Mouse (Mus musculus): Measurements from ENCODE around the gene Odf3l1.
A peak's percentile ranks its signal among the peaks of the same experiment; 100 is the strongest.
"Not testable (repeated sequence)": the region's sequence is repeated elsewhere in the genome, so short reads cannot be mapped to it uniquely, and the experiment has no call there.

Gene Odf3l1

DNA sequence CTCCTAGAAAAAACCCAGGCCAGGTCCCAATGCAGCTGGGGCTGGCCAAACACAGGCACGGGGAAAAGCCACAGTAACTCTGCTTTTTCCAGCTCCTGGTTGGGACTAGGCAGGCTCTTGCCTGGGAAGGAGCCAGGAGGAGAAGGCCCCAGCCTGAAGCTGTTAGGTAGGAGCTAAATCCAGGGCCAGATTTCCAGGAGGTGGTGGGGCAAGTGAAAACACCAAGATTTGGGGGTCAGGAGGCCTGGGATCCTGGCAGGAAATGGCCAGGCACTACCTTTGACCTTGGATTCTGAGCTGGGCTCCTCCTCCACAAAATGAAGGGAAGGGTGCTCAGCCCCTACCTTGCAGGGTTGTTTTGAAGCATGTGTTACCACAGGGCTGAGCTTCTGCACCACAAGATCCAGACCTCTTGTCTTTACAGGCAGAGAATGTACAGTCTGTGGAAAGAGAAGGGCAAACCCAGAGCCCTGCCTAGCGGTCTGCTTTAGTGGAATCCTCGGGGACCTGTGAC, at the start of gene Odf3l1:
Gene Odf3l1 (minus strand): TSS at position 464 of the 514 bp plus-strand sequence.
- no peak for DNase-seq (ENCODE audit: low read depth)

- DNase-seq (ENCODE audit: low read depth) = no peak
Observed at GRCm38 (mm10) chr9:56913991-56914390, 49.5 kb upstream of the Odf3l1 start.

DNA sequence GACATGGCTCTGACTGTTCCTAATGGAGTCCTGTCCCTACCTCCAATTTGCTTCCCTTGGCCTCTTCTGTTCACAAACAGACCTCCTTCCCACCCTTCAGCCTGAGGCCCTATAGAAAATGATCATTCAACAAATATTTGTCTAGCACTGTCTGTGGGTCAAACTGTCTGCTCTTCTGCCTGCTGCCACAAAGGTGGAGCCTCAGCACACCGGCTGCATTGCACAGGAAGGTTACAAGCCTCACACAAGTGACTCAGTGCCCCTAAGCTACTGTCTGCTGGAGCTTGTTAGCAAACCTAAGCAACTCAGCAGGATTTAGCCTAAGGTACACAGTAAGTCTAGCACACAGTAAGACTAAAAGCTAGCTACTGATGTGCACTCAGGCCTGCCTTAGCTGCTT, 46.5 kb upstream of the Odf3l1 start:
- no peak for DNase-seq (ENCODE audit: low read depth)

- DNase-seq (ENCODE audit: low read depth) = not testable (repeated sequence)
Observed at GRCm38 (mm10) chr9:56909991-56910390, 45.5 kb upstream of the Odf3l1 start.

DNA sequence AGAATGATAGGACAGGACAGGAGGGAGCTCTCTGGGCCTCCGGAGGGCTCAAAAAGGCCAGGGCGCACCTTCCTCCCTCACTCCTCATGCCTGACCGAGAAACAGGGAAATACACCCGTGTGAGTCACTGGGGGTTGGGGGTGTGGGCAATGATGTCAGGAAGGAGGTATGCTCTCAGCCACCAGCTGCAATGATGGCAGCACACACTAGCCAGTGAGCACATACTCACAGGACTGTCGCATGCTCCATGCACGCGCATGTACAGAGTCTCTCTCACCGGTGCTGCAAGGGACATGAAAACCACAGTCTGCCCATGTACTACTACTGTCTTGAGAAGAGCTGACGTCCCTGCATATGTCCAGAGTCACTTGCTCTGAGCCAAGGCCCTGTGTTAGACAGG, 43.1 kb upstream of the Odf3l1 start:
- no peak for DNase-seq (ENCODE audit: low read depth)

- no peak for DNase-seq (ENCODE audit: low read depth)
Observed at GRCm38 (mm10) chr9:56903662-56904061, 39.2 kb upstream of the Odf3l1 start.

DNA sequence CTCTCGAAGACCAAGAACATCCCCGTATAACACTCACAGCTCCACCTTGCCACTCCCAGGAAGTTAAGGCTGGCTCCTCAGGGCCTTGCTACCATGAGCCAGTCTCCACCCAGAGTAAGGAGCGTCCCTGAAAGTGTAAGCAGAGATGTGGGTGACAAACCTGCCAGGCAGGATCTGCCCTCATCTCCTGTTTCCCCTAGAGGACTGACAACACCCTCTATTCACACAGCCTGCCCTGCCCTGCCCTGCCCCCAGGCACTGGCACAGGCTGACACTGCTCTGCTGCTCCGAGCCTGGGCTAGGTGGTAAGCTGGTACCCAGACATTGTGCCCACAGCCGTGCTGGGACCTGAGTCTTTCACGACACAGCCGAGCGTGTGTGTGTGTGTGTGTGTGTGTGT, 36.7 kb upstream of the Odf3l1 start:
- no peak for DNase-seq (ENCODE audit: low read depth)

DNA sequence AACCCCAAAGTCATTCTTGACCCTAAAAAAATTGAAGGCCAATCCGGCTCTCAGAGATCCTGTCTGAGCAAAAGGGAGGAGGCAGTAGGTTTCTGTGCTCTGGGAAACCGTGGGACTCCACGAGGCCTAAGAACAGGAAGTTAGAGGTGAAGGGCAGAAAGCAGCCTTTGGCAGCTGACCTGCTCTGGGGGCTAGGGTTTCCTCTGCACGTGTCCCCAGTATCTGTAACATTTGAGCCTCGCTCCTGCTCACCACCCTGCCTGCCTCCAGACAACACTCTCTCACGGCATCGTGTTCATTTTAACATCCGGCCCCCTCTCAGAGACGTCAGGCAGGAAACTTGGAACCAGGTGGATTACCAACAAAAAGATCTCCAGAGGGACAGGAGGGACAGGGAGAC, 36.1 kb upstream of the Odf3l1 start:
- peak; percentile 16 for DNase-seq (ENCODE audit: low read depth)

DNA sequence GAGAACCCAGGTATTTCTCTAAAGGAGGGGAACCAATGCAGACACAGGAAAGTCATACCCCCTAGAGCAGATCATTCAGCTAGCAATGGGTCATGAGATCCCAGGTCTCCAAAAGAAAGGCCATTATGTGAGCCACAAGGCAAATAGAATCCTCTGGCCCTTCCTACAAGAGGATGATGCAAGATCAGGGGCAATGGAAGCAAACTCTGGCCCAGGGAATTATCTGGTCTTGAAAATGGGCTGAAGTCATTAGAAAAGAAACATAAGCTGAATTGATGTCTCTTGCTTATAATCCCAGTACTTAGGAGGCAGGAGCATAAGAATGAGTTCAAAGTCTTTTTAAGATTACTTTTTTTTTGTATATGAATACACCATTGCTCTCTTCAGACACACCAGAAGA, 35.6 kb upstream of the Odf3l1 start:
- no peak for DNase-seq (ENCODE audit: low read depth)

- no peak for DNase-seq (ENCODE audit: low read depth)
Observed at GRCm38 (mm10) chr9:56899409-56899808, 34.9 kb upstream of the Odf3l1 start.

GRCm38 (mm10) chr9:56896779-56897178, 32.3 kb upstream of the Odf3l1 start:
- DNase-seq (ENCODE audit: low read depth) = no peak

DNA sequence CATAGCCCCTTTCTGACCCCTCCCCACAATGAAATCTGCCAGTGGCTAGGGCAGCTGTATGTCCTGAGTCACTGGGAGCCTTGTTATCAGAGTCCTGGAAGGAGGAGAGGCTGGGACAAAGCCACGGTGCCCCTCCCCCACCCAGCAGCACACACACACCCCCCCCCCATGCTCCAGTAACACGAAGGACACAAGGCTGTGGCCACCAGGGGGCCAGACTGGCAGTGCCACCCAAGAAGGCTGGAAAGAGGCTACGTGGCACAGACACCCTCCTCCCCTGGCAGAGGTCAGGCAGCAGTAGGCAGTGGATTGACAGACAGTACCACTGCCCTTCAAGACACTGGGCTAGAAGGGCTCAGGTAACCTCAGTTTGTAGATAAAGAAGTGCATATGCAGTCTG, 29.5 kb upstream of the Odf3l1 start:
- peak; percentile 40 for DNase-seq (ENCODE audit: low read depth)

- DNase-seq (ENCODE audit: low read depth) = no peak
Observed at GRCm38 (mm10) chr9:56893313-56893712, 28.8 kb upstream of the Odf3l1 start.

DNA sequence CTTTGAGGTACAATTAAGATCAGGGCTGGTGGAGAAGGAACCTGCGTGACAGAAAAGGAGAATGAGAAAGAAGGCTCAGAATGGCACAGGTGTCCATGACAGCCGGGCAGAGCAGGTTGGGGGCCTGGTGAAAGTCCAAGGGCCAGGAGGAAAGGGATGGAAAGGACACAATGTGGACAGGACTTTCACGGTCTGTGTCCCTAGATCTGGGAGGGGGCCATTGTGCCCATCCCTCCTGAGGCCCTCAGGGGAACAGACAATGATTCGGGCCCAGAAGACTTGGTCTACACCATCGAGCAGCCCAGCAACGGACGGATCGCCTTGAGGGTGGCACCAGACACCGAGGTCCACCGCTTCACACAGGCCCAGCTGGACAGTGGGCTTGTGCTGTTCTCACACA, 27.6 kb upstream of the Odf3l1 start:
- DNase-seq (ENCODE audit: low read depth) = no peak

DNA sequence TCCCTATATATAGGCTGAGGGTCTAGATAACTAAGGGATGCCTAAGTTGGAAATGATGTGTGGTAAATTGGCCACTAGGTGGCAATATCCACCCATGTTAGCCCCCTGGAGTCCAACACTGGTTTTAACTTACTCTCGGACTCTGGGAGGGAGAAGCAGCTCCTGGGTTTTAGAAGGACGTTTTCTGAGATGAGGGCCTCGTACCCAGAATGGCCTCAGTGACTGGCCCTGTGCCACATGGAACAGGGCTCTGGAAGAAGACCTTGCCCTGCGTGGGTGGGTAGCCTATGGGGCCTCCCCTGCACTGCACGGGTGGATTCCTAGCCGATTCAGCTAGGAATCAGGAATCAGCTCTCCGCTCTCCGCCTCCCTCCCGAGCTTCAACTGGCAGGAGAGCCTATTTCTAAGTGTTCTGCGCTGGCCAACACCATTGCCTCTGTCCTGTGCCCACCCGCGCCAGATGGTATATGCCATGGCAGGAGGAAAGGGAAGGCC, 27.1 kb upstream of the Odf3l1 start:
- DNase-seq (ENCODE audit: low read depth) = peak; percentile 81

DNA sequence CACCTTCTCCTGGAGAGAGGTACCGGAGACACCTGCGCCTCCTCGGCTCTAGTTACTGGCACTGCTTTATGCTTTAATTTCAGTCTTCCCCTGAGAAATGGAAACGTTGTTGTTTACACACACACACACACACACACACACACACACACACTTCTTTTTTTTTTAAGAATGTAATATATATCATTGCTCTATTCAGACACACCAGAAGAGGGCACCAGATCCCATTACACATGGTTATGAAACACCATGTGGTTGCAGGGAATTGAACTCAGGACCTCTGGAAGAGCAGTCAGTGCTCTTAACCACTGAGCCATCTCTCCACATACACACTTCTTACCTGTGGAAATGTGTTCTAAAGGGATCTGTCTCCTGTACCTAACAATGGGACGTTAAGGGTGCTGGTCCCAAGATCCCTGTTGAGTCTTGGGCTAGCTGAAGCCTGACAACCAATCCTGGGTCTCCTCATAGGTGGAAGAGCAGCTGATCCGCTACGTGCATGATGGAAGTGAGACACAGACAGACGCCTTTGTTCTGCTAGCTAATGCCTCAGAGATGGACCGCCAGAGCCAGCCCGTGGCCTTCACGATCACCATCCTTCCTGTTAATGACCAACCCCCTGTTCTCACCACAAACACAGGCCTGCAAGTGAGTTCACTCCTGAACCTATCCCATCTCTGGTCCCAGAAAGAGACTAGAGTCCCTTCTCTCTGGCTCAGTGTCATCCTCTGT, 26.2 kb upstream of the Odf3l1 start:
- peak; percentile 6 for DNase-seq (ENCODE audit: low read depth)

DNA sequence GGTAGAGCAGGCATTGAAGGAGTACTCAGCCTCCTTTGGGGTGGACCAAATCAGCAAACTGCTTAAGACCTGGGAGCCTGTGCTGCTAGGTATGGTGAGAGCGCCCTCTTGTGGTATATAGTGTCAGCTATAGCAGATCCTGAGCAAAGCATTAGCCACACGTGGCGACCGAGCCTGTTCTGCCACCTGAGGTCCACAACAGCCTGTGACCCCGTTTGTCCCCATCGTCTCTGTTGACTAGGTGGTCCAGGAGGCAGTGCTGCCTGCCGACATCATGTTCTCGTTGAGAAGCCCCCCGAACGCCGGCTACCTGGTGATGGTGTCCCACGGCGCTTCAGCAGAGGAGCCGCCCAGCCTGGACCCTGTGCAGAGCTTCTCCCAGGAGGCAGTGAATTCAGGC, 25.3 kb upstream of the Odf3l1 start:
- DNase-seq (ENCODE audit: low read depth) = peak; percentile 85

GRCm38 (mm10) chr9:56887581-56887980, 23.1 kb upstream of the Odf3l1 start:
- DNase-seq (ENCODE audit: low read depth) = no peak

- DNase-seq (ENCODE audit: low read depth) = no peak
Observed at GRCm38 (mm10) chr9:56886601-56887000, 22.1 kb upstream of the Odf3l1 start.

- DNase-seq (ENCODE audit: low read depth) = peak; percentile 16
Observed at GRCm38 (mm10) chr9:56886113-56886512, 21.6 kb upstream of the Odf3l1 start.

- no peak for DNase-seq (ENCODE audit: low read depth)
Observed at GRCm38 (mm10) chr9:56884328-56884727, 19.8 kb upstream of the Odf3l1 start.

GRCm38 (mm10) chr9:56883470-56883869, 19.0 kb upstream of the Odf3l1 start:
- no peak for DNase-seq (ENCODE audit: low read depth)

- DNase-seq (ENCODE audit: low read depth) = no peak
Observed at GRCm38 (mm10) chr9:56882818-56883217, 18.3 kb upstream of the Odf3l1 start.

DNA sequence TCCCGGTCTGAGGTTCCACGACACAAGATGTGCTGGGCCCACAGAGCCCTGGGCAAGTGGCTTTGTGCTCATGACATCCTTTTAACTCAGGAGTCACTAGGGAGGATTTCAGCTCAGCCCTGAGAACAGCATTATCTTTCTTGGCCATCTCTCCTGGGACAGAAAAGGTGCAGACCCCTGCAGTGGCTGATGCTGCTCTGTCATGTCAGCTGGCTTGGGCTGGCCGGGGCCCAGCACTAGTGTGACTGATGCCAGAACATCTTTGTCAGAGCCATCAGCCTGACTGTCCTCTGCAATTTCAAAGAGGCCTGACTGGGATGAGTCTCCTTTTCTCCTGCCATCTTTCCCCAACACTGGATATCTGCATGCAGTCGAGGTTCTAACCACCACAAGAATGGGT, 17.8 kb upstream of the Odf3l1 start:
- DNase-seq (ENCODE audit: low read depth) = no peak
